Mouse (Mus musculus): ENCODE data around the gene Rbfox1. TPM values are rescaled to one million over a fixed set of nuclear protein-coding genes. Genes with fewer than 3 reads are reported as not detected.

Gene Rbfox1
- polyA plus RNA-seq, 1 experiment = 4.0 TPM

GRCm38 (mm10) chr16:6585204-6585603 is 700.0 kb downstream of the Rbfox1 start:
- TF ChIP-seq POLR2A (IDR thresholded peaks at IDR 0.05; ENCODE audit: borderline replicate concordance, extremely low read depth, low read depth, low read length) (no peak), CTCF (IDR thresholded peaks at IDR 0.05; ENCODE audit: insufficient read depth, low read length) (no peak)

GRCm38 (mm10) chr16:6616526-6616925 is 731.4 kb downstream of the Rbfox1 start:
- no peak overlapping the region for H3K4me3 ChIP-seq (replicated peaks; ENCODE audit: extremely low read depth, low read depth, low read length)
- 60% methylated on average over 1 of the region's 1 CpGs for WGBS
- TF ChIP-seq POLR2A (IDR thresholded peaks at IDR 0.05; ENCODE audit: borderline replicate concordance, extremely low read depth, low read depth, low read length) (no peak), CTCF (IDR thresholded peaks at IDR 0.05; ENCODE audit: insufficient read depth, low read length) (no peak)
- H3K4me1 ChIP-seq (ENCODE audit: control insufficient read depth, insufficient read depth, low read length) = no peaks in the 10 kb centered on the region
- DNase-seq = no peak

More at GRCm38 (mm10) chr16:6585204-6585603, 700.0 kb downstream of the Rbfox1 start:
- H3K4me1 ChIP-seq (ENCODE audit: control insufficient read depth, insufficient read depth, low read length) = no peaks in the 10 kb centered on the region
- no peak for DNase-seq
- 94% methylated on average over 1 of the region's 1 CpGs for WGBS
- H3K4me3 ChIP-seq (replicated peaks; ENCODE audit: extremely low read depth, low read depth, low read length) = no peak overlapping the region

GRCm38 (mm10) chr16:6640330-6640729 is 755.2 kb downstream of the Rbfox1 start:
- no peak for TF ChIP-seq CTCF (IDR thresholded peaks at IDR 0.05; ENCODE audit: insufficient read depth, low read length)
- Histone ChIP-seq H3K4me3 (replicated peaks; ENCODE audit: extremely low read depth, low read depth, low read length) (no peak overlapping the region), H3K4me1 (ENCODE audit: control insufficient read depth, insufficient read depth, low read length) (no peaks in the 10 kb centered on the region)
- 30% methylated on average over 1 of the region's 1 CpGs for WGBS
- DNase-seq = no peak

- TF ChIP-seq POLR2A (IDR thresholded peaks at IDR 0.05; ENCODE audit: borderline replicate concordance, extremely low read depth, low read depth, low read length) (no peak), CTCF (IDR thresholded peaks at IDR 0.05; ENCODE audit: insufficient read depth, low read length) (no peak)
- Histone ChIP-seq H3K4me3 (replicated peaks; ENCODE audit: extremely low read depth, low read depth, low read length) (no peak overlapping the region), H3K4me1 (ENCODE audit: control insufficient read depth, insufficient read depth, low read length) (no peaks in the 10 kb centered on the region)
- 76% methylated on average over 5 of the region's 5 CpGs for WGBS
- no peak for DNase-seq
Observed at GRCm38 (mm10) chr16:6646941-6647340, 761.8 kb downstream of the Rbfox1 start.

DNA sequence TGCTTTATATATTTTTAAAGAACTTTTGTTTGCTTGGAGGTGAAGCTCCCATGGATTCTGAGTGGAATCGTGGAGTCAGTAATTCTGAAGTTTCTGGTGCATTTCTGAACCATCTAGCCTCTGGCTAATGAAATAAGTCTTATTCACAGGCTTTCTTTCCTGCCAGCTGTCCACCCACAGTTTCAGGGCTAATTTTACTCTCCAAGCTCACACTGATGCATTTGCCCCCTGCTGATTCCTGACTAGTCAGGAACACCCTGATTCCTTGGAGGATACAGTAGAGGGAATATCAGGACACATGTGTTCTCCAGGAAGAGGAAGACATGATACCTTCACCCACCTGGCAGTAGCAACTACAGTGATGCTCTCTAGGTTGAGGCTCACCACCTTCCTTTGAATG is 763.6 kb downstream of the Rbfox1 start:
- TF ChIP-seq CTCF (IDR thresholded peaks at IDR 0.05; ENCODE audit: insufficient read depth, low read length) (no peak), POLR2A (IDR thresholded peaks at IDR 0.05; ENCODE audit: borderline replicate concordance, extremely low read depth, low read depth, low read length) (no peak)
- H3K4me1 ChIP-seq (ENCODE audit: control insufficient read depth, insufficient read depth, low read length) = no peaks in the 10 kb centered on the region
- H3K4me3 ChIP-seq (replicated peaks; ENCODE audit: extremely low read depth, low read depth, low read length) = no peak overlapping the region
- no peak for DNase-seq
- WGBS = 71% methylated on average over 1 of the region's 1 CpGs

- TF ChIP-seq CTCF (IDR thresholded peaks at IDR 0.05; ENCODE audit: insufficient read depth, low read length) (no peak), POLR2A (IDR thresholded peaks at IDR 0.05; ENCODE audit: borderline replicate concordance, extremely low read depth, low read depth, low read length) (no peak)
- Histone ChIP-seq H3K4me1 (ENCODE audit: control insufficient read depth, insufficient read depth, low read length) (no peaks in the 10 kb centered on the region), H3K4me3 (replicated peaks; ENCODE audit: extremely low read depth, low read depth, low read length) (no peak overlapping the region)
- WGBS = 69% methylated on average over 2 of the region's 2 CpGs
- DNase-seq = no peak
Observed at GRCm38 (mm10) chr16:6658594-6658993, 773.4 kb downstream of the Rbfox1 start.

DNA sequence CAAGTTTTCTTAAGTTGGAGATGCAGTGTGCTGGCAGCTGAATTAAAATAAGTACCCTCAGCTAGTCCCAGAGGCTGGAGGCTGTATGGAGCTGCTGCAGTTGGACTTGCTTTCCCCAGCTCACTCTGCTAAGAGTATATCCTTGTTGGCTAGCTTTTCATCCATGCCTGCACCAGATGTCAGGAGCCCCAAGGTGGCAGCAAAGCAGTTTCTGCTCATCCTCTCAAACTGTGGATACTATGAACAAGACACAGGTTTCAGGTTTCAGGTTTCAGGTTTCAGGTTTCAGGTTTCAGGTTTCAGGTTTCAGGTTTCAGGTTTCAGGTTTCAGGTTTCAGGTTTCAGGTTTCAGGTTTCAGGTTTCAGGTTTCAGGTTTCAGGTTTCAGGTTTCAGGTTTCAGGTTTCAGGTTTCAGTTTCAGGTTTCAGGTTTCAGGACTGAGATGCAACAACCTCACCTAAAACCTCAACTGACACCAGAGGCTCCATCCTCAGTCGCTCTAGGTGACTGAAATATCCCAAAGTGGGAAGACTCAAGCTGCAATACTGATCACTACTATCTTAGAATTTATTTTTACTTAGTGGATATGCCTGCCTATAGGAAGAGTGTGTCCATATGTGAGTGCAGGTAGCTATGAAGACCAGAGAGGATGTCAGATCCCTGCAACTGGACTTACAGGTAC is 801.1 kb downstream of the Rbfox1 start:
- WGBS = 71% methylated on average over 1 of the region's 1 CpGs
- Histone ChIP-seq H3K4me3 (replicated peaks; ENCODE audit: extremely low read depth, low read depth, low read length) (no peak overlapping the region), H3K4me1 (ENCODE audit: control insufficient read depth, insufficient read depth, low read length) (no peaks in the 10 kb centered on the region)
- no peak for DNase-seq
- TF ChIP-seq CTCF (IDR thresholded peaks at IDR 0.05; ENCODE audit: insufficient read depth, low read length) = no peak
- TF ChIP-seq POLR2A (IDR thresholded peaks at IDR 0.05; ENCODE audit: borderline replicate concordance, extremely low read depth, low read depth, low read length) = no peak

GRCm38 (mm10) chr16:6704847-6705246 is 819.7 kb downstream of the Rbfox1 start:
- TF ChIP-seq CTCF (IDR thresholded peaks at IDR 0.05; ENCODE audit: insufficient read depth, low read length) (no peak), POLR2A (IDR thresholded peaks at IDR 0.05; ENCODE audit: borderline replicate concordance, extremely low read depth, low read depth, low read length) (no peak)
- WGBS = 90% methylated on average over 5 of the region's 5 CpGs
- H3K4me3 ChIP-seq (replicated peaks; ENCODE audit: extremely low read depth, low read depth, low read length) = no peak overlapping the region
- no peak for DNase-seq
- no peaks in the 10 kb centered on the region for H3K4me1 ChIP-seq (ENCODE audit: control insufficient read depth, insufficient read depth, low read length)

GRCm38 (mm10) chr16:6712341-6712740 is 827.2 kb downstream of the Rbfox1 start:
- Histone ChIP-seq H3K4me3 (replicated peaks; ENCODE audit: extremely low read depth, low read depth, low read length) (no peak overlapping the region), H3K4me1 (ENCODE audit: control insufficient read depth, insufficient read depth, low read length) (no peaks in the 10 kb centered on the region)
- no peak for DNase-seq
- TF ChIP-seq POLR2A (IDR thresholded peaks at IDR 0.05; ENCODE audit: borderline replicate concordance, extremely low read depth, low read depth, low read length) = no peak
- no peak for TF ChIP-seq CTCF (IDR thresholded peaks at IDR 0.05; ENCODE audit: insufficient read depth, low read length)
- WGBS = 88% methylated on average over 1 of the region's 1 CpGs

GRCm38 (mm10) chr16:6715245-6715644 is 830.1 kb downstream of the Rbfox1 start:
- Histone ChIP-seq H3K4me3 (replicated peaks; ENCODE audit: extremely low read depth, low read depth, low read length) (no peak overlapping the region), H3K4me1 (ENCODE audit: control insufficient read depth, insufficient read depth, low read length) (no peaks in the 10 kb centered on the region)
- TF ChIP-seq POLR2A (IDR thresholded peaks at IDR 0.05; ENCODE audit: borderline replicate concordance, extremely low read depth, low read depth, low read length) = no peak
- no peak for DNase-seq
- WGBS = 90% methylated on average over 4 of the region's 4 CpGs

Measured in lung, adult 2 months (tissue).